Mouse (Mus musculus): ENCODE data around the gene Rnf145. TPM values are rescaled to one million over a fixed set of nuclear protein-coding genes. Genes with fewer than 3 reads are reported as not detected.

The Rnf145 gene
- polyA plus RNA-seq, 2 experiments: 84.5 to 92.1 TPM

DNA sequence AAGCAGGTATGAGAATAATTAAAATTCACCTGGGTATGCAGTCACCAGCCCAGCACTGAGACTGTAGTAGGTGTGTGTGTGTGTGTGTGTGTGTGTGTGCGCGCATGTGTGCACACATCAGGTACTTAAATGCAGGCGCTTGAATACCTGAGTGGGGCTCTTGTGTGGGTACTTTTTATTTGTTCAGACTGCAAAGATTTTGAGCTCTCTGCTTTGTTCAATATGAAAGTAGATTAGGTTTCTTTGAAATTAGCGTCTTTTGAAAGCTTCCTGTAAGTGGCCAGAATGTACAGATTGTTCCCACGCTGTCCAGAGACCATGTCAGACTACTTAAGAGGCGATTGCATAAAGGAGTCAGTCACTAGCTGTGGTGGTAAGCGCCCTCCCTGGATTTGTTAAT is 18.6 kb downstream of the Rnf145 start:
- WGBS: 87% methylated on average over 7 of the region's 7 CpGs
- Histone ChIP-seq H3K4me2 (replicated peaks; ENCODE audit: low read depth, low read length, severe bottlenecking) (no peak overlapping the region), H3K4me3 (replicated peaks; ENCODE audit: low read length) (no peak overlapping the region), H3K4me1 (ENCODE audit: control insufficient read depth, insufficient read depth, low read length) (peaks cover 23% of the 10 kb centered on the region), H3K36me3 (ENCODE audit: control insufficient read depth, insufficient read depth, low read length) (peaks cover 56% of the 10 kb centered on the region), H3K9me3 (ENCODE audit: control insufficient read depth, low read length) (no peaks in the 10 kb centered on the region), H3K9ac (ENCODE audit: low read depth, low read length, severe bottlenecking) (no peak overlapping the region), H3K27ac (replicated peaks; ENCODE audit: low read depth, low read length) (no peak overlapping the region), H3K27me3 (ENCODE audit: control insufficient read depth, insufficient read depth, low read length) (no peaks in the 10 kb centered on the region)
- ATAC-seq (ENCODE audit: low FRiP score, low read depth): no peak
- TF ChIP-seq POLR2A (IDR thresholded peaks at IDR 0.05; ENCODE audit: borderline replicate concordance, extremely low read depth, insufficient read depth, insufficient read length): no peak
- DNase-seq (ENCODE audit: low spot score): no peak

DNA sequence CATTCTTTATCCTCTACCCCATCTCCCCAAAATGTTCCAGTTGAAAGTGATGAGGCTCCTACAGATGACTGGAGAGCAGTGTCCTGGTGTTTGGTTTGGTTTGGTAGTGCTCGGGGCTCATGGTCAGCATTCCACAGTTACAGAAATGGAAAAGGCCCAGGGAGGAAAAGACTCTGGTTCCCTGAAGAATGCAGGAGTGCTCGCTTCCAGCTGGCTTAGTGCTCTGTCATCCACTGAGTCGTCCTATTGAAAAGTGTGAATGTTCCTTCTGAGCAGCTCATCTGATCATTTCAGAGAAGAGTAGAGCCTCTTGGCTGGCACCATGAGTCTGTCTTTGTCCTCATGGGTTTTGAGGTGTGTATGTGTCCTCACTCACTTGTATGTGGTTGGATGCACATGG is 19.3 kb downstream of the Rnf145 start:
- ATAC-seq (ENCODE audit: low FRiP score, low read depth) (no peak), DNase-seq (ENCODE audit: low spot score) (no peak)
- Histone ChIP-seq H3K4me1 (ENCODE audit: control insufficient read depth, insufficient read depth, low read length) (peaks cover 23% of the 10 kb centered on the region), H3K27ac (replicated peaks; ENCODE audit: low read depth, low read length) (no peak overlapping the region), H3K4me3 (replicated peaks; ENCODE audit: low read length) (no peak overlapping the region), H3K27me3 (ENCODE audit: control insufficient read depth, insufficient read depth, low read length) (no peaks in the 10 kb centered on the region), H3K36me3 (ENCODE audit: control insufficient read depth, insufficient read depth, low read length) (peaks cover 54% of the 10 kb centered on the region), H3K4me2 (replicated peaks; ENCODE audit: low read depth, low read length, severe bottlenecking) (no peak overlapping the region), H3K9me3 (ENCODE audit: control insufficient read depth, low read length) (no peaks in the 10 kb centered on the region), H3K9ac (ENCODE audit: low read depth, low read length, severe bottlenecking) (no peak overlapping the region)
- WGBS: 91% methylated on average over 3 of the region's 3 CpGs
- no peak for TF ChIP-seq POLR2A (IDR thresholded peaks at IDR 0.05; ENCODE audit: borderline replicate concordance, extremely low read depth, insufficient read depth, insufficient read length)

DNA sequence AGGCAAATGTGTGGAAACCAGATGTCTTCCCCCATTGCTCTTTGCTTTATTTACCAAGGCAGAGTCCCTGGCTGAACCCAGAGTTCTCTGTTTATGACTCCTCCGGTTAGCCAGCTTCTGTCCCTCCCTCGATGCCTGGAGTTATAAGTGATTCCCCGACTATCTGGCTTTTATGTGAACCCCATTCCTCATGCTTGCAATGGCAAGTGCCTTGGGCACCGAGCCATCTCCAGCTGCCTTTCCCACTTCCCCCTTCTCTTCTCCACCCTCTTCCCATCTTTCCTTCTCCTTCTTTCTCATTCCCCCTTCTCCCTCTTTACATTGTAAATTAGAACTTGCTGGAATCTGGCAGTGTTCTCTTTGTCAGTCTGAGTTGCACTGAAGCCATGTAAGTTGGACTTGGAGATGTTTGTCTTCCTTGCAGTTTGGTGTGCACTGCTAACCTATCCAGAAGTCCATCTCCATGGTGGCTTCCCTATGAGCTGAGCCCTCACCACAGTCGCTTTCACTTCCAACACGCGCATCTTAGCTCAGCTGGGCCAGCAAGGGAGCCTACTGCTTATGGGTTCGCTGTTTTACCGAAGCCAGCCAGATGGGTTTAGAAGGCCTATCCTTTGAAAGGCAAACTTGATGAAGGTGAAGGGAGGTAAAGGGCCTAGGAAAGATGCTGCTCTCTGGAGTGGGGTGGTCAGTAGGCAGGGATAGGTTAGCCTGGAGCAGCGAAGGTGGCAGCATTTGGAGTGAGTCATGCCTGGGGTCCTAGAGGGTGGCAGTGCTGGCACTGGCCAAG is 19.9 kb downstream of the Rnf145 start:
- TF ChIP-seq POLR2A (IDR thresholded peaks at IDR 0.05; ENCODE audit: borderline replicate concordance, extremely low read depth, insufficient read depth, insufficient read length): no peak
- no peak overlapping the region for H3K4me2 ChIP-seq (replicated peaks; ENCODE audit: low read depth, low read length, severe bottlenecking)
- peak overlapping the region; percentile 53 for H3K27ac ChIP-seq (replicated peaks; ENCODE audit: low read depth, low read length)
- H3K9me3 ChIP-seq (ENCODE audit: control insufficient read depth, low read length): no peaks in the 10 kb centered on the region
- no peak overlapping the region for H3K4me3 ChIP-seq (replicated peaks; ENCODE audit: low read length)
- peaks cover 23% of the 10 kb centered on the region for H3K4me1 ChIP-seq (ENCODE audit: control insufficient read depth, insufficient read depth, low read length)
- H3K36me3 ChIP-seq (ENCODE audit: control insufficient read depth, insufficient read depth, low read length): peaks cover 54% of the 10 kb centered on the region
- ATAC-seq (ENCODE audit: low FRiP score, low read depth): no peak
- no peaks in the 10 kb centered on the region for H3K27me3 ChIP-seq (ENCODE audit: control insufficient read depth, insufficient read depth, low read length)
- no peak overlapping the region for H3K9ac ChIP-seq (ENCODE audit: low read depth, low read length, severe bottlenecking)
- WGBS: 76% methylated on average over 10 of the region's 10 CpGs
- DNase-seq (ENCODE audit: low spot score): no peak

DNA sequence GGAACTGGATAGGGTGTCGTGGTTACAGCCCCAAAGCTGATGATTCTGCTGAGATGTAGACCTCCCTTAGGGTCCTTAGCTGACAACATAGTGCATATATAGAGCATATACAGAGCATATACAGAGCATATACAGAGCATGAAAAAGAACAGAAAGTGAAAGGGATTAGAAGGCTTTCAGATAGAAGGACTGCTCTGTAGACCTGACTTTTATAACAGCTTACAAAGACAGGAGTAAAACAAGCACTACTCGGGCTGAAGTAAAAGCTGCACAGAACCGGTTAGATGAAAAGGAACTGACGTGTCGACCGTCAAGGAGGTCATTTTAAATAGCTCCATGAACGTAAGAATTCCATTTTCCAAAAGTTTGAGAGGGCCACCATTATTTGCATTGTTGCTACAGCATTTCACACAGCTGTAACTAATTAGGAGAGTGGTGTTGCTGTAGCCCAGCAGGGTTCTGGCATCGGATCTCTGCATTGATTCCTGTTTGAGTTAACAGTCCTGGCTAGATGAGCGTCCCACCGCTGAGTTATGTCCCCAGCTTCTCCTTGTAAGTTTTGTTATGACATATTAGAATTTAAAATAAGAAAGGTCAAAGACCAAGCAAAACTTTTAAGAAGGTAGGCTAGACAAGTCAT is 20.6 kb downstream of the Rnf145 start:
- peak; percentile 40 for DNase-seq (ENCODE audit: low spot score)
- Histone ChIP-seq H3K36me3 (ENCODE audit: control insufficient read depth, insufficient read depth, low read length) (peaks cover 52% of the 10 kb centered on the region), H3K9ac (ENCODE audit: low read depth, low read length, severe bottlenecking) (no peak overlapping the region), H3K4me2 (replicated peaks; ENCODE audit: low read depth, low read length, severe bottlenecking) (no peak overlapping the region; the same call in 1 of the 2 replicates), H3K4me1 (ENCODE audit: control insufficient read depth, insufficient read depth, low read length) (peaks cover 23% of the 10 kb centered on the region), H3K27ac (replicated peaks; ENCODE audit: low read depth, low read length) (peak overlapping the region; percentile 53), H3K9me3 (ENCODE audit: control insufficient read depth, low read length) (no peaks in the 10 kb centered on the region), H3K4me3 (replicated peaks; ENCODE audit: low read length) (no peak overlapping the region), H3K27me3 (ENCODE audit: control insufficient read depth, insufficient read depth, low read length) (no peaks in the 10 kb centered on the region)
- ATAC-seq (ENCODE audit: low FRiP score, low read depth): peak; percentile 31; the same call in 1 of the 2 replicates
- no peak for TF ChIP-seq POLR2A (IDR thresholded peaks at IDR 0.05; ENCODE audit: borderline replicate concordance, extremely low read depth, insufficient read depth, insufficient read length)
- 30% methylated on average over 10 of the region's 10 CpGs for WGBS

DNA sequence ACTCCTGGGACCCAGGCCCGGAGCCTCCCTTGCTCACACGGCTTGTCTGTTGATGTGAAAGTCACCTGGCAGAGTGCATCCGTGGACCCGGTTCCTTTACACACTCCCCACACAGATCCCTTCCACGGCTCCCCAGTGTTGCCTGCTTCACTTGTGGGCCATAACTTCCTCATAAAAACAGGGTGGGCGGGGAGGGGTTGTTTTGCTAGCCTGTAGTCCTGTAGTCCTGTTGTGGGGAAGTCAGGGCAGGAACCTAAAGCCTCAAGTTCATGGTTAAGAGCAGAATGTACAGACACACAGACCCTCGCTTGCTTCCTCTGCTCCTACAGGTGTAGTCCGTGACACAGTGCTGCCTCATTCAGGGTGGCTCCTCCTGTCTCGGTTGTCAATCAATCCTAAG is 21.5 kb downstream of the Rnf145 start:
- H3K27ac ChIP-seq (replicated peaks; ENCODE audit: low read depth, low read length): no peak overlapping the region
- no peak for ATAC-seq (ENCODE audit: low FRiP score, low read depth)
- H3K27me3 ChIP-seq (ENCODE audit: control insufficient read depth, insufficient read depth, low read length): no peaks in the 10 kb centered on the region
- H3K9ac ChIP-seq (ENCODE audit: low read depth, low read length, severe bottlenecking): no peak overlapping the region
- peaks cover 23% of the 10 kb centered on the region for H3K4me1 ChIP-seq (ENCODE audit: control insufficient read depth, insufficient read depth, low read length)
- TF ChIP-seq POLR2A (IDR thresholded peaks at IDR 0.05; ENCODE audit: borderline replicate concordance, extremely low read depth, insufficient read depth, insufficient read length): no peak
- H3K36me3 ChIP-seq (ENCODE audit: control insufficient read depth, insufficient read depth, low read length): peaks cover 46% of the 10 kb centered on the region
- H3K4me3 ChIP-seq (replicated peaks; ENCODE audit: low read length): no peak overlapping the region
- no peak overlapping the region for H3K4me2 ChIP-seq (replicated peaks; ENCODE audit: low read depth, low read length, severe bottlenecking)
- WGBS: 61% methylated on average over 9 of the region's 9 CpGs
- DNase-seq (ENCODE audit: low spot score): no peak
- H3K9me3 ChIP-seq (ENCODE audit: control insufficient read depth, low read length): no peaks in the 10 kb centered on the region

Data from limb, embryonic 14.5 days (tissue).